Mouse (Mus musculus): ENCODE results near the gene Numbl.

GRCm38 (mm10) chr7:27323001-27323400 lies 64.8 kb downstream of the Numbl start:
- TF ChIP-seq CTCF (IDR thresholded peaks at IDR 0.05; ENCODE audit: borderline replicate concordance, extremely low read depth, insufficient read depth, insufficient read length) (no peak), POLR2A (IDR thresholded peaks at IDR 0.05; ENCODE audit: borderline replicate concordance, extremely low read depth, insufficient read depth, insufficient read length, poor library complexity, severe bottlenecking) (no peak)
